Mouse (Mus musculus): ENCODE data around the gene Nova1. TPM values are rescaled to one million over a fixed set of nuclear protein-coding genes. Genes with fewer than 3 reads are reported as not detected.

Nova1 gene
- polyA plus RNA-seq, 1 experiment from 2014 or later: 0.82 TPM

GRCm38 (mm10) chr12:46815697-46816096, 3.0 kb downstream of the Nova1 start:
- no peaks in the 10 kb centered on the region; the same call in 1 of the 2 replicates for H3K27me3 ChIP-seq (ENCODE audit: control insufficient read depth, insufficient read depth, low read length)
- DNase-seq (ENCODE audit: low spot score) (no peak), ATAC-seq (ENCODE audit: low FRiP score, low TSS enrichment) (no peak)
- no peak overlapping the region for H3K4me2 ChIP-seq (replicated peaks; ENCODE audit: low read depth)
- H3K9ac ChIP-seq (ENCODE audit: low read length): no peak overlapping the region
- no peaks in the 10 kb centered on the region for H3K4me1 ChIP-seq (replicated peaks; ENCODE audit: control insufficient read depth, insufficient read depth)
- TF ChIP-seq CTCF (IDR thresholded peaks at IDR 0.05; ENCODE audit: low read depth): no peak
- TF ChIP-seq EP300 (optimal IDR thresholded peaks at IDR 0.05): no peak
- H3K36me3 ChIP-seq (ENCODE audit: control insufficient read depth, insufficient read depth, low read length): no peaks in the 10 kb centered on the region
- 73% methylated on average over 5 of the region's 5 CpGs for WGBS
- no peaks in the 10 kb centered on the region for H3K9me3 ChIP-seq (ENCODE audit: control insufficient read depth, low read length)
- H3K4me3 ChIP-seq (ENCODE audit: low read depth, low read length): no peak overlapping the region
- no peak overlapping the region for H3K27ac ChIP-seq (replicated peaks)

GRCm38 (mm10) chr12:46814820-46815219, 3.9 kb downstream of the Nova1 start:
- Histone ChIP-seq H3K9ac (ENCODE audit: low read length) (no peak overlapping the region), H3K4me1 (replicated peaks; ENCODE audit: control insufficient read depth, insufficient read depth) (no peaks in the 10 kb centered on the region), H3K27me3 (ENCODE audit: control insufficient read depth, insufficient read depth, low read length) (no peaks in the 10 kb centered on the region; the same call in 1 of the 2 replicates), H3K9me3 (ENCODE audit: control insufficient read depth, low read length) (no peaks in the 10 kb centered on the region), H3K27ac (replicated peaks) (no peak overlapping the region), H3K4me3 (ENCODE audit: low read depth, low read length) (no peak overlapping the region), H3K4me2 (replicated peaks; ENCODE audit: low read depth) (no peak overlapping the region), H3K36me3 (ENCODE audit: control insufficient read depth, insufficient read depth, low read length) (no peaks in the 10 kb centered on the region)
- 86% methylated on average over 4 of the region's 4 CpGs for WGBS
- no peak for TF ChIP-seq CTCF (IDR thresholded peaks at IDR 0.05; ENCODE audit: low read depth)
- no peak for TF ChIP-seq EP300 (optimal IDR thresholded peaks at IDR 0.05)
- no peak for ATAC-seq (ENCODE audit: low FRiP score, low TSS enrichment)
- DNase-seq (ENCODE audit: low spot score): no peak

- H3K4me3 ChIP-seq (ENCODE audit: low read depth, low read length): no peak overlapping the region
- no peaks in the 10 kb centered on the region for H3K27me3 ChIP-seq (ENCODE audit: control insufficient read depth, insufficient read depth, low read length)
- WGBS: 76% methylated on average over 1 of the region's 1 CpGs
- H3K4me1 ChIP-seq (replicated peaks; ENCODE audit: control insufficient read depth, insufficient read depth): no peaks in the 10 kb centered on the region
- DNase-seq (ENCODE audit: low spot score) (no peak), ATAC-seq (ENCODE audit: low FRiP score, low TSS enrichment) (no peak)
- no peak overlapping the region for H3K9ac ChIP-seq (ENCODE audit: low read length)
- H3K27ac ChIP-seq (replicated peaks): no peak overlapping the region
- TF ChIP-seq CTCF (IDR thresholded peaks at IDR 0.05; ENCODE audit: low read depth): no peak
- no peak for TF ChIP-seq EP300 (optimal IDR thresholded peaks at IDR 0.05)
- H3K9me3 ChIP-seq (ENCODE audit: control insufficient read depth, low read length): no peaks in the 10 kb centered on the region
- H3K4me2 ChIP-seq (replicated peaks; ENCODE audit: low read depth): no peak overlapping the region
- no peaks in the 10 kb centered on the region for H3K36me3 ChIP-seq (ENCODE audit: control insufficient read depth, insufficient read depth, low read length)
Observed at GRCm38 (mm10) chr12:46801311-46801710, 17.4 kb downstream of the Nova1 start.

- no peak for DNase-seq (ENCODE audit: low spot score)
- Histone ChIP-seq H3K9me3 (ENCODE audit: control insufficient read depth, low read length) (no peaks in the 10 kb centered on the region), H3K27ac (replicated peaks) (no peak overlapping the region), H3K4me3 (ENCODE audit: low read depth, low read length) (no peak overlapping the region), H3K4me1 (replicated peaks; ENCODE audit: control insufficient read depth, insufficient read depth) (no peaks in the 10 kb centered on the region), H3K36me3 (ENCODE audit: control insufficient read depth, insufficient read depth, low read length) (no peaks in the 10 kb centered on the region), H3K27me3 (ENCODE audit: control insufficient read depth, insufficient read depth, low read length) (no peaks in the 10 kb centered on the region), H3K4me2 (replicated peaks; ENCODE audit: low read depth) (no peak overlapping the region), H3K9ac (ENCODE audit: low read length) (no peak overlapping the region)
- 64% methylated on average over 8 of the region's 8 CpGs for WGBS
- no peak for ATAC-seq (ENCODE audit: low FRiP score, low TSS enrichment)
- TF ChIP-seq EP300 (optimal IDR thresholded peaks at IDR 0.05) (no peak), CTCF (IDR thresholded peaks at IDR 0.05; ENCODE audit: low read depth) (no peak)
Observed at GRCm38 (mm10) chr12:46782301-46783280, 36.1 kb downstream of the Nova1 start.

- H3K4me1 ChIP-seq (replicated peaks; ENCODE audit: control insufficient read depth, insufficient read depth): no peaks in the 10 kb centered on the region
- H3K9ac ChIP-seq (ENCODE audit: low read length): no peak overlapping the region
- H3K36me3 ChIP-seq (ENCODE audit: control insufficient read depth, insufficient read depth, low read length): no peaks in the 10 kb centered on the region
- H3K27me3 ChIP-seq (ENCODE audit: control insufficient read depth, insufficient read depth, low read length): no peaks in the 10 kb centered on the region
- no peak overlapping the region for H3K4me2 ChIP-seq (replicated peaks; ENCODE audit: low read depth)
- H3K9me3 ChIP-seq (ENCODE audit: control insufficient read depth, low read length): no peaks in the 10 kb centered on the region
- H3K27ac ChIP-seq (replicated peaks): no peak overlapping the region
- ATAC-seq (ENCODE audit: low FRiP score, low TSS enrichment): no peak
- no peak overlapping the region for H3K4me3 ChIP-seq (ENCODE audit: low read depth, low read length)
- TF ChIP-seq EP300 (optimal IDR thresholded peaks at IDR 0.05): no peak
- no peak for TF ChIP-seq CTCF (IDR thresholded peaks at IDR 0.05; ENCODE audit: low read depth)
- DNase-seq (ENCODE audit: low spot score): no peak
Observed at GRCm38 (mm10) chr12:46781481-46781880, 37.2 kb downstream of the Nova1 start.

- WGBS: 47% methylated on average over 2 of the region's 2 CpGs
- ATAC-seq (ENCODE audit: low FRiP score, low TSS enrichment): no peak
- TF ChIP-seq EP300 (optimal IDR thresholded peaks at IDR 0.05) (no peak), CTCF (IDR thresholded peaks at IDR 0.05; ENCODE audit: low read depth) (no peak)
Observed at GRCm38 (mm10) chr12:46780983-46781382, 37.7 kb downstream of the Nova1 start.

More at GRCm38 (mm10) chr12:46780983-46781382, 37.7 kb downstream of the Nova1 start:
- no peak overlapping the region for H3K4me3 ChIP-seq (ENCODE audit: low read depth, low read length)
- no peak overlapping the region for H3K9ac ChIP-seq (ENCODE audit: low read length)
- no peaks in the 10 kb centered on the region for H3K36me3 ChIP-seq (ENCODE audit: control insufficient read depth, insufficient read depth, low read length)
- DNase-seq (ENCODE audit: low spot score): no peak
- no peak overlapping the region for H3K4me2 ChIP-seq (replicated peaks; ENCODE audit: low read depth)
- H3K9me3 ChIP-seq (ENCODE audit: control insufficient read depth, low read length): no peaks in the 10 kb centered on the region
- H3K27ac ChIP-seq (replicated peaks): no peak overlapping the region
- no peaks in the 10 kb centered on the region for H3K4me1 ChIP-seq (replicated peaks; ENCODE audit: control insufficient read depth, insufficient read depth)
- no peaks in the 10 kb centered on the region for H3K27me3 ChIP-seq (ENCODE audit: control insufficient read depth, insufficient read depth, low read length)

All from stomach, postnatal 0 days (tissue).